Mouse (Mus musculus) kidney, embryonic 16.5 days (tissue): Measurements from ENCODE around the gene Atp6ap1. TPM values are rescaled to one million over a fixed set of nuclear protein-coding genes. Genes with fewer than 3 reads are reported as not detected.

ENCODE experiments used
- ATAC-seq: fragments of 200-750 bp; cut with Nextera tagmentation; 2 replicates; pipeline ENCODE4 v1.8.0; 2017; ENCODE audit warnings: moderate TSS enrichment; ENCODE audit not compliant: low FRiP score, low TSS enrichment
- H3K27ac ChIP-seq: fragments of 300-500 bp; sonication (generic); 2 replicates; pipeline ENCODE4 v1.5.1; 2014; ENCODE audit warnings: low read length
- H3K27me3 ChIP-seq: fragments of 300-500 bp; sonication (generic); 2 replicates; pipeline ENCODE4 v1.6.1; 2014; ENCODE audit warnings: low read length, control low read depth, mixed read lengths; ENCODE audit not compliant: insufficient read depth
- H3K36me3 ChIP-seq: fragments of 300-500 bp; sonication (generic); 2 replicates; pipeline ENCODE4 v1.6.1; 2014; ENCODE audit warnings: low read length, control low read depth, mixed read lengths; ENCODE audit not compliant: insufficient read depth
- H3K4me1 ChIP-seq: fragments of 300-500 bp; sonication (generic); 2 replicates; pipeline ENCODE4 v1.6.1; 2014; ENCODE audit warnings: low read length, control low read depth, mixed read lengths; ENCODE audit not compliant: insufficient read depth
- H3K4me2 ChIP-seq: fragments of 300-500 bp; sonication (generic); replicated peaks from 2 replicates; pipeline ENCODE4 v1.6.1; 2014; ENCODE audit warnings: low read depth, low read length
- H3K4me3 ChIP-seq: fragments of 300-500 bp; sonication (generic); 2 replicates; pipeline ENCODE4 v1.5.1; 2014; ENCODE audit warnings: mild to moderate bottlenecking, low read length
- H3K9ac ChIP-seq: fragments of 300-500 bp; sonication (generic); replicated peaks from 2 replicates; pipeline ENCODE4 v1.6.1; 2014; ENCODE audit warnings: low read length
- H3K9me3 ChIP-seq: fragments of 300-500 bp; sonication (generic); 2 replicates; pipeline ENCODE4 v1.6.1; 2016; ENCODE audit warnings: low read length, control low read depth
- WGBS: fragments of 180-500 bp; shearing (Covaris S2); extraction: QIAGEN DNeasy Blood & Tissue Kit; methylation state at CpG from one replicate; pipeline ENCODE4 v1.1.7; 2014; 5-methylcytosine and 5-hydroxymethylcytosine counted together
- microRNA-seq: library from miRNA; unstranded; fragments of <30 nt; microRNA quantifications from one replicate; pipeline ENCODE4, GENCODE M21; 2016
- polyA plus RNA-seq: library from polyadenylated mRNA; unstranded; fragments of >200 nt; fragmentation: Nextera tagmentation; extraction: Ambion mirVana; gene quantifications from 2 replicates; pipeline ENCODE4 v1.2.1, GENCODE M21; 2015

The Atp6ap1 gene
- polyA plus RNA-seq, 1 experiment from 2014 or later: 180 TPM

- H3K9me3 ChIP-seq: no peaks in the 10 kb centered on the region
- no peaks in the 10 kb centered on the region for H3K27me3 ChIP-seq
- H3K4me1 ChIP-seq: 0 out of 2 replicates have a peak, but pooled peaks cover 5% of the 10 kb centered on the region
- peak; percentile 89 for ATAC-seq
- WGBS: 19% methylated on average over 11 of the region's 22 CpGs
- no peaks in the 10 kb centered on the region for H3K36me3 ChIP-seq
- H3K9ac ChIP-seq: peak within 1 kb of the TSS; percentile 69
- peak within 1 kb of the TSS; percentile 59 for H3K4me3 ChIP-seq
- peak within 1 kb of the TSS; percentile 51 for H3K4me2 ChIP-seq
- peak within 1 kb of the TSS; percentile 56; the same call in 1 of the 2 replicates for H3K27ac ChIP-seq
Observed at GRCm38 (mm10) chrX:74353467-74353770, 56.5 kb downstream of the Atp6ap1 start, which contains the start of gene Lage3. Gene Lage3, minus strand, starts transcription at chrX:74353618.

Small RNA genes within 50 kb of the gene (microRNA-seq; reads per million reads assigned to microRNA genes)
- gene Mir7091 (0.63 reads per million), gene Mir7092 (not detected)

Other genes starting within 250 kb of the Atp6ap1 start
- gene Opn1mw, start 169.6 kb upstream of the Atp6ap1 start, polyA plus RNA-seq: not detected in 2 replicates
- gene Mecp2, start 161.7 kb upstream of the Atp6ap1 start, polyA plus RNA-seq: 10.0 and 10.3 TPM in 2 replicates
- gene Tex28, start 129.3 kb upstream of the Atp6ap1 start, polyA plus RNA-seq: not detected in 2 replicates
- 0.06 and 0.23 TPM in 2 replicates for gene Tktl1, start 119.8 kb upstream of the Atp6ap1 start, polyA plus RNA-seq
- 331 and 364 TPM in 2 replicates for gene Flna, start 47.3 kb upstream of the Atp6ap1 start, polyA plus RNA-seq
- 25.6 and 26.5 TPM in 2 replicates for gene Emd, start 42.4 kb upstream of the Atp6ap1 start, polyA plus RNA-seq
- 610 and 782 TPM in 2 replicates for gene Rpl10, start 26.3 kb upstream of the Atp6ap1 start, polyA plus RNA-seq
- gene Taz, start 15.2 kb upstream of the Atp6ap1 start, polyA plus RNA-seq: 97.2 and 103 TPM in 2 replicates
- 13.4 and 15.5 TPM in 2 replicates for gene Dnase1l1, start 14.8 kb upstream of the Atp6ap1 start, polyA plus RNA-seq
- 219 and 243 TPM in 2 replicates for gene Gdi1, start 7.9 kb downstream of the Atp6ap1 start, polyA plus RNA-seq
- 69.8 and 71.4 TPM in 2 replicates for gene Fam50a, start 15.9 kb downstream of the Atp6ap1 start, polyA plus RNA-seq
- gene Plxna3, start 32.0 kb downstream of the Atp6ap1 start, polyA plus RNA-seq: 12.6 and 15.6 TPM in 2 replicates
- gene Lage3, start 56.5 kb downstream of the Atp6ap1 start, polyA plus RNA-seq: 108 and 113 TPM in 2 replicates
- gene Ubl4a, start 76.1 kb downstream of the Atp6ap1 start, polyA plus RNA-seq: 77.5 and 83.4 TPM in 2 replicates
- gene Slc10a3, start 76.3 kb downstream of the Atp6ap1 start, polyA plus RNA-seq: 23.3 and 25.7 TPM in 2 replicates
- 45.9 and 47.1 TPM in 2 replicates for gene Fam3a, start 96.2 kb downstream of the Atp6ap1 start, polyA plus RNA-seq
- gene Ikbkg, start 96.2 kb downstream of the Atp6ap1 start, polyA plus RNA-seq: 22.7 and 23.2 TPM in 2 replicates
- 53.6 and 54.4 TPM in 2 replicates for gene G6pdx, start 132.1 kb downstream of the Atp6ap1 start, polyA plus RNA-seq
- not detected in 2 replicates for gene Gm6880, start 184.3 kb downstream of the Atp6ap1 start, polyA plus RNA-seq